Mouse (Mus musculus) v-Abl transformed pro-B cells (cell line): ENCODE measurements around the gene Znrf2.

ENCODE experiments used
- in situ Hi-C, 2 experiments: fragments of 400-800 bp; cut with MboI; formaldehyde crosslinking; loops; one replicate each; pipeline ENCODE4 v1.15.1; 2025; ENCODE audit not compliant: unreplicated experiment in 2 of 2

Znrf2 gene

GRCm38 (mm10) chr6:54804066-54804864 is 12.5 kb upstream of the Znrf2 start:
- in situ Hi-C loops: loop anchor here (10.0 to 25.0 kb wide), 3 partner anchors 209 to 1908 kb away; partner anchors contain the start of genes Avl9 (in 1 of the 2), Fkbp14 (in 1 of the 2), Lsm5 (in 1 of the 2) and Plekha8 (in 1 of the 2)

- in situ Hi-C loops: loop anchor here (5.0 to 25.0 kb wide), 4 partner anchors 211 to 1907 kb away; partner anchors contain the start of genes Avl9 (in 1 of the 2), Fkbp14 (in 1 of the 2), Lsm5 (in 1 of the 2) and Plekha8 (in 1 of the 2)
Observed at GRCm38 (mm10) chr6:54805779-54806178, 10.9 kb upstream of the Znrf2 start.

- in situ Hi-C loops: loop anchor here (5.0 to 25.0 kb wide), 9 partner anchors 97 to 1903 kb away; partner anchors contain the start of genes Ggct (in 2 of the 2), Avl9 (in 1 of the 2), Fkbp14 (in 1 of the 2) and Gars (in 1 of the 2)
Observed at GRCm38 (mm10) chr6:54809531-54810313, 7.0 kb upstream of the Znrf2 start.

- in situ Hi-C loops: loop anchor here (5.0 to 25.0 kb wide), 7 partner anchors 98 to 1902 kb away; partner anchors contain the start of genes Ggct (in 2 of the 2), Avl9 (in 1 of the 2), Gars (in 1 of the 2) and Lsm5 (in 1 of the 2)
Observed at GRCm38 (mm10) chr6:54810314-54810646, 6.4 kb upstream of the Znrf2 start.

- in situ Hi-C loops: loop anchor here (5.0 to 25.0 kb wide), 7 partner anchors 99 to 1901 kb away; partner anchors contain the start of genes Ggct (in 2 of the 2), Avl9 (in 1 of the 2), Gars (in 1 of the 2) and Lsm5 (in 1 of the 2)
Observed at GRCm38 (mm10) chr6:54811546-54812250, 5.0 kb upstream of the Znrf2 start.

GRCm38 (mm10) chr6:54812276-54812675 is 4.4 kb upstream of the Znrf2 start:
- in situ Hi-C loops: loop anchor here (5.0 to 25.0 kb wide), 7 partner anchors 100 to 1900 kb away; partner anchors contain the start of genes Ggct (in 2 of the 2), Avl9 (in 1 of the 2), Gars (in 1 of the 2) and Lsm5 (in 1 of the 2)

GRCm38 (mm10) chr6:54815428-54816130 is 1.1 kb upstream of the Znrf2 start:
- in situ Hi-C loops: loop anchor here (5.0 to 25.0 kb wide), 6 partner anchors 67 to 1897 kb away; partner anchors contain the start of genes Avl9 (in 1 of the 2), Ggct (in 1 of the 2) and Lsm5 (in 1 of the 2)

- in situ Hi-C loops: loop anchor here (5.0 to 25.0 kb wide), 6 partner anchors 65 to 1895 kb away; partner anchors contain the start of genes Avl9 (in 1 of the 2), Ggct (in 1 of the 2) and Lsm5 (in 1 of the 2)
Observed at GRCm38 (mm10) chr6:54817266-54817767, 601 bp downstream of the Znrf2 start.

- in situ Hi-C loops: loop anchor here (5.0 to 25.0 kb wide), 6 partner anchors 64 to 1894 kb away; partner anchors contain the start of genes Avl9 (in 1 of the 2), Ggct (in 1 of the 2) and Lsm5 (in 1 of the 2)
Observed at GRCm38 (mm10) chr6:54818389-54818788, 1.7 kb downstream of the Znrf2 start.

GRCm38 (mm10) chr6:54819272-54819671 is 2.6 kb downstream of the Znrf2 start:
- in situ Hi-C loops: loop anchor here (5.0 to 25.0 kb wide), 6 partner anchors 63 to 1893 kb away; partner anchors contain the start of genes Avl9 (in 1 of the 2), Ggct (in 1 of the 2) and Lsm5 (in 1 of the 2)

GRCm38 (mm10) chr6:54819746-54820145 is 3.0 kb downstream of the Znrf2 start:
- in situ Hi-C loops: loop anchor here (5.0 to 25.0 kb wide), 6 partner anchors 63 to 1893 kb away; partner anchors contain the start of genes Avl9 (in 1 of the 2), Ggct (in 1 of the 2) and Lsm5 (in 1 of the 2)

GRCm38 (mm10) chr6:54822348-54822747 is 5.6 kb downstream of the Znrf2 start:
- in situ Hi-C loops: loop anchor here in 1 of 2 experiments (25.0 kb wide), 2 partner anchors 1235 to 1890 kb away; partner anchors contain the start of genes Avl9 and Lsm5

- in situ Hi-C loops: loop anchor here in 1 of 2 experiments (25.0 kb wide), 2 partner anchors 1237 to 1888 kb away; partner anchors contain the start of genes Avl9 and Lsm5
Observed at GRCm38 (mm10) chr6:54824561-54824960, 7.8 kb downstream of the Znrf2 start.

GRCm38 (mm10) chr6:54827481-54827880 is 10.8 kb downstream of the Znrf2 start:
- in situ Hi-C loops: no loop called here

- in situ Hi-C loops: no loop called here
Observed at GRCm38 (mm10) chr6:54828274-54828673, 11.6 kb downstream of the Znrf2 start.

- in situ Hi-C loops: no loop called here
Observed at GRCm38 (mm10) chr6:54830048-54830772, 13.5 kb downstream of the Znrf2 start.

GRCm38 (mm10) chr6:54831069-54831720 is 14.5 kb downstream of the Znrf2 start:
- in situ Hi-C loops: no loop called here
